Mouse (Mus musculus): Measurements from ENCODE around the gene Gpc3. TPM values are rescaled to one million over a fixed set of nuclear protein-coding genes. Genes with fewer than 3 reads are reported as not detected.

Gene Gpc3
- total RNA-seq, 2 experiments from 2014 or later: 3.8 to 6.6 TPM

DNA sequence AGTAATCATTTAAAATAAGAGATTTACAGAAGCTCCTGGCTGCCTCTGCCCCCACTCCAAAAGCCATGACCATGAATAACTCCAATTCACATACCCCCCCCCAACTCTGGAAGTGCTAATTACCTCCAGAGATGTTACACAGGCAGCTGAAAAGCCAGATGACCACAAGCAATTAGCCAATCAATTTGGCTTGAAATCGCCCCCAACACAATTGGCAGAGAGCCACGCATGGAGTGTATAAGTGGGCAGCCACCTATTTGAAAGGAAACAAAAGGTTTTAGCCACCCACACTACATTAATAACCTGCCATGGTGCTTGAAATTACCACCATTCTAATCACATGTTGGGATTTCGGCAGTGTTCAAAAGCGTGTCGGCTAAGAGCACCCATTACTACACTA, 55.2 kb downstream of the Gpc3 start:
- DNase-seq (ENCODE audit: low spot score in 2 of 2): no peak

- DNase-seq (ENCODE audit: low spot score in 2 of 2): no peak
Observed at GRCm38 (mm10) chrX:52557489-52557888, 56.3 kb downstream of the Gpc3 start.

GRCm38 (mm10) chrX:52551296-52551695, 62.5 kb downstream of the Gpc3 start:
- no peak for DNase-seq (ENCODE audit: low spot score in 2 of 2)

- no peak for DNase-seq (ENCODE audit: low spot score in 2 of 2)
Observed at GRCm38 (mm10) chrX:52544623-52545022, 69.1 kb downstream of the Gpc3 start.

- no peak for DNase-seq (ENCODE audit: low spot score in 2 of 2)
Observed at GRCm38 (mm10) chrX:52537282-52537681, 76.5 kb downstream of the Gpc3 start.

DNA sequence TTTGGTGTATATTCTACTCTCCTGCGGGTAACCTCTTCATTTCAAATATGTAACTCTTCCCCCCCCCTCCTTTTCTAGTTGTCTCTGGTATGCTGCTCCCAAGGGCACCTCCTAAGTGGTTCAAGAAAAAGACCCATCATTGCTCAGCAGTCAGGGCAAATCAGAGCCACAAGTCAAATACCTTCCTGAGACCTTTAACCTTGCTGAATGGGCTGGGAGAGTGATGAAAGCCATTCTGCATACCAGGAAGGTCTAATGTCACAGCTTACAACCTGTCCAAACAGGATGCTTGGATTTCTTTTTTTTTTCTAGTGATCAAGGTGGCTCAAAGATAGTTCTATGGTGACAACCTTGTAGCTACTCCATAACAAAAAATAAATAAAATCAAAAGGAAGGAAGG, 80.0 kb downstream of the Gpc3 start:
- DNase-seq (ENCODE audit: low spot score in 2 of 2): no peak

- no peak for DNase-seq (ENCODE audit: low spot score in 2 of 2)
Observed at GRCm38 (mm10) chrX:52533098-52533497, 80.7 kb downstream of the Gpc3 start.

- DNase-seq (ENCODE audit: low spot score in 2 of 2): no peak
Observed at GRCm38 (mm10) chrX:52532124-52532523, 81.6 kb downstream of the Gpc3 start.

GRCm38 (mm10) chrX:52526086-52526485, 87.7 kb downstream of the Gpc3 start:
- no peak for DNase-seq (ENCODE audit: low spot score in 2 of 2)

DNA sequence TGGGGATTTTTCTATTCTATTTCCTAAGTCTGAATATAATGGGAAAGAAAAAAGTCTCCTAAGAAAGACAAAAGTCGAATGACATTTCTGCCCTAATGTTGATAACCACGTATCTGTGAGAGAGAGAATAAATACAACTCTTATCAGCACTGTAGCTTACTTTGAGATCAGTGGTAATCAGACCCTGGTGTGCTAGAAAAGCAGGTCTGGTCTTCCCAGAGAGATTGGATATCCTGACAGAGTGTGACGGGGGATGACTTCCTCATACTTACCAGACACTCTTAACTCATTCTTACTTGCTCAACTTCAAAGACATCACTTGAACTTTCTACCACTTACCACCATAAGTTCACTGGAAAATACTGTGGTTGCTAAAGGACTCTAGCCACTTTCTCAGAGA, 88.6 kb downstream of the Gpc3 start:
- no peak for DNase-seq (ENCODE audit: low spot score in 2 of 2)

DNA sequence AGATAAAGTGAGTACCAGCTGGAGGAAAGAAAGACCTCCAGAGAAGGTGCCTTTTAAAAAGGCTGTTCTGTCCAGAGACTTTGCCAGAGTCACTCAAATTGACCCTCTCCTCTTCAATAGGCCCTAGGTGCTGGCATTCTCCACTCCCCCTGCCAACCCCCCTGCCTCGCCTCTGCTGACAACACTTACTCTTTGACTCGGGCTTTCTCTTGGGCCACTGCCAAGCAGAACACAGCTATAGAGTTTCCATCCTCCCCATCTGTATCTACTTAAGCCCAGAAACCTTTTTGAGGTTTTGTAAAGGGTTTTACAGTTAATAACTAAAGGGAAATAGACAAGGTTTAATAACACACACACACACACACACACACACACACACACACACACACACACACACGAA, 99.2 kb downstream of the Gpc3 start:
- no peak for DNase-seq (ENCODE audit: low spot score in 2 of 2)

DNA sequence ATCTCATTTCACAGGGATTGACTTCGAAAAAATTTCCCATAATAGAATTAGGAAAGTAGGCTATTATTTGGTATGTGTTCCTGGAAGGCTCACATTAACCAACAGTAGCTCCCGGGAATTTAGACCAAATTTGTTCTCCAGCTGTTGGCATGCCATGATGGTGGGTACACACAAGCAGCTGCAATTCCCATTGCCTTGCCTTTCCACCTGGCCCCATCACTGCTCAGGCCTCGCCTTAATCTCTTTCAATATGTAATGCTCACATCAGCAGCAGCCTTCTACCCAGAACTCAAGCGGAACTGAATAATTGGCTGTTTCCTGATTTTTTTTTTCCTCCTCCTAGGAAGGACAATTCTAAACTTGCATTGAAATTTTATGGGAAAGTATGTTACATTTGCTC, 102.6 kb downstream of the Gpc3 start:
- DNase-seq (ENCODE audit: low spot score in 2 of 2): no peak

DNA sequence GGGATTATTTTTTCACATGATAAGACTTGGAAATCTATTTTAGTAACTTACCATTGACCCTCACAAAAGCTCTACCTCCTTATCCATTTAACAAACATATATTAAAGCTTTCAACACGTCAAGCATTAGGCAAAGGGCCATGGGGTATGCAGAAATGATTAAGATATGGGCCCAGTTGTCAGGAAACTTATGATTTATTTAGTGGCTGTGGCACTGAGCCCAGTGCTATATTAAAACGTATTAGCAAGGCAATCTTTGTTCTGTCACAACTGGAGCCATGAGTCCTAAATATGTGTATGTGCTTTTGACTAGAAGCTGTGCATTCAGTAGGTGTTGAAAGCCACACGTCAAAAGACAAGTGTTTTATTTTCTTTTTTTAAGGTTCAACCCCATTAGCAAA, 109.9 kb downstream of the Gpc3 start:
- no peak for DNase-seq (ENCODE audit: low spot score in 2 of 2)

DNA sequence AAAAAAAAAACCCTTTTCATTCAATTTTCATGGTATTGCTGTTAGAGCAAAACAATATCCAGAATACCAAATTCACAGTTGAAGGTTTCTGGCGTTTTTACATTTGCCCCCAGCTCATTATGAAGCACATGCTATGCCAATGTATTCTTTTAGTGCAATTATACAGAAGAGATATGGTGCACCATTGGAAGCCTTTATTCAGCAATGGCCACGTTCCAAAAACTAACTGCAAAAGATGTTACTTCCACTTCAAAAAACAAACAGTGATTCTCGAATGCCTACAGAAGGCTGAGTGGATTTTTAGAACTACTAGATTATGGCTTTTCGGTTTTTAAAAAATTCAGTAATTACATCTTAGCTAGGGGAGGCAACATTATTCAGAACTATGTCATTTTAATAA, 124.3 kb downstream of the Gpc3 start:
- DNase-seq (ENCODE audit: low spot score in 2 of 2): no peak

GRCm38 (mm10) chrX:52455074-52455588, 158.6 kb downstream of the Gpc3 start:
- DNase-seq (ENCODE audit: low spot score in 2 of 2): no peak

GRCm38 (mm10) chrX:52453445-52454182, 160.1 kb downstream of the Gpc3 start:
- DNase-seq (ENCODE audit: low spot score in 2 of 2): peak; percentile 59

DNA sequence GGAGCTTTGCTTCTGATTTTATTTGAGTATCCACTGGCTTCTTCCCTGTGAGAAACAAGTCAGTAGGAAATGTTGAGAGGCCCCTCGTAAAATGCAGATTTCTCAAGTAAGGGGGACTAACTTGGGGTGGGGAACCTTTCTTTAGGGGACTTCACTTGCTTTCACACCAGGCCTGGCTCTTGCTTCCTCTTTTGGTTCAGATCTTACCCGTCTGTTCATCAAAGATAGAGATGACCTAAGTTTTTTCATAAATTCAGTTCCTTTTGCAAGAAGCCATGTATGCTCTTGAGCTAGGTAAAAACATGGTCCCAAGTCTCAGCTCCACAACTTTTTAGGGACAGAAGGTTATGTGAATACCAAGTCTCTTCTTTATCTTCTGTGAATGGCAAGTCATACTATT, 164.6 kb downstream of the Gpc3 start:
- no peak for DNase-seq (ENCODE audit: low spot score in 2 of 2)

DNA sequence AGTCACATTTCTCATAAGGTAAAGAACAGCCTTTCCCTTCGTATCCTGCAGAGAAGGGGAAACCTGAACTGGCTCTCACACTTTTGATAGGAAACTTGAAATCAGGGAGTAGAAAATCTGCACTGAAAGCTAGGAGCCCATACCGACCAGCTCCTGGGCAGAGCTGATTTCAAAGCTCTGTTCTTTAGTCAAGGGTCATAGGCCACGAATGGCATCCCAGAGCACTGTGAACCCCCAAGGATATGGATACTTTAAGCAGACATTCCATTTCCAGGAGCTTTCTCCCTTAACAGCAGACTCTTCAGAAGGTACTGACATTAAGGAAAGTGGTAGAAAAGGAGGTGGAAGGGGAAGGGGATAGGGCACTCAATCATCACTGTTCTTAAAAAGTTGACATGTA, 165.3 kb downstream of the Gpc3 start:
- no peak for DNase-seq (ENCODE audit: low spot score in 2 of 2)

DNA sequence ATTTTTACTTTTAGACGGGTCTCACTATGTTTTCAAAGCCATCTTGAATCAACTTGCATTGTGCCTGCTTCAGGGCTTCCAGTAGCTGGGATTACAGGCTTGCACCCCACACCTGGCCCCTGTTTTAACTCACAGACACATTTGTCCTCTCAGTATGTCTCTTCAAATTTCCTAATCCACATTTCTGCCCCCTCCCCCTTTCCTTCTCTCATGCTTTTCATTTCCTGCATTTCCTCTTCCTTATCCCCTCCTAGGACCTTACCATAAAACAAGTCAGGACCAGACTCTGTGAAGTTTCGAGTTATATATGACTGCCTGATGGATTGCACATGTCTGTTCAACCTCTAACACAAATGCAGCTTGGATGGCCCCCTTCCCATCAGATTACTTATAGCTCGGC, 167.2 kb downstream of the Gpc3 start:
- no peak for DNase-seq (ENCODE audit: low spot score in 2 of 2)

DNA sequence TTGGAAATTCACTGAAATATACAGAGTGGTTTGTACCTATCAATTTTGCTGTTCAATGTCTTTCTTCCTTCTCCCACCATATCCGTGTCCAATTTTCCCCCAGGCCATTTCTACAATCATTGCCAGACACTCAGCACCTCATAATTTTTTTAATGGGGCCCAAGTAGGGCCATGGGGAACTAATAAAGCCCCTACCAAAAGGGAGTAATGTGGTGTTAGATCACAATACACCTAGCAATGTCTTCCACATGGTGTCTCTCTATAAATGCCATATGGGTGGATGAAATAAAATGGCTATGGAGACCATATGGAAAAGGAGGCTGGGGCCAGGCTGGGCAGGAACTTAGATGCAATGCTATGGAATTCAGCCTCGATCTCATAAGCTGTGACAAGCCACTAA, 168.8 kb downstream of the Gpc3 start:
- DNase-seq (ENCODE audit: low spot score in 2 of 2): no peak

- DNase-seq (ENCODE audit: low spot score in 2 of 2): peak in 1 of 2 experiments; percentile 8
Observed at GRCm38 (mm10) chrX:52441798-52442197, 172.0 kb downstream of the Gpc3 start.

GRCm38 (mm10) chrX:52439421-52439820, 174.3 kb downstream of the Gpc3 start:
- DNase-seq (ENCODE audit: low spot score in 2 of 2): no peak

GRCm38 (mm10) chrX:52425605-52426004, 188.1 kb downstream of the Gpc3 start:
- DNase-seq (ENCODE audit: low spot score in 2 of 2): no peak

All from left cerebral cortex, adult 18-20 months (tissue).